Mouse (Mus musculus): ENCODE results near the gene Ryk.

GRCm38 (mm10) chr9:102866893-102867292 is 32.2 kb downstream of the Ryk start:
- TF ChIP-seq EP300 (IDR thresholded peaks at IDR 0.05; ENCODE audit: low read depth) (no peak), CTCF (IDR thresholded peaks at IDR 0.05; ENCODE audit: low read depth) (peak; percentile 84)

Data from liver, embryonic 14.5 days (tissue).